8 mouse cellular contexts compared by ENCODE assay signal in the genomic region with DNA sequence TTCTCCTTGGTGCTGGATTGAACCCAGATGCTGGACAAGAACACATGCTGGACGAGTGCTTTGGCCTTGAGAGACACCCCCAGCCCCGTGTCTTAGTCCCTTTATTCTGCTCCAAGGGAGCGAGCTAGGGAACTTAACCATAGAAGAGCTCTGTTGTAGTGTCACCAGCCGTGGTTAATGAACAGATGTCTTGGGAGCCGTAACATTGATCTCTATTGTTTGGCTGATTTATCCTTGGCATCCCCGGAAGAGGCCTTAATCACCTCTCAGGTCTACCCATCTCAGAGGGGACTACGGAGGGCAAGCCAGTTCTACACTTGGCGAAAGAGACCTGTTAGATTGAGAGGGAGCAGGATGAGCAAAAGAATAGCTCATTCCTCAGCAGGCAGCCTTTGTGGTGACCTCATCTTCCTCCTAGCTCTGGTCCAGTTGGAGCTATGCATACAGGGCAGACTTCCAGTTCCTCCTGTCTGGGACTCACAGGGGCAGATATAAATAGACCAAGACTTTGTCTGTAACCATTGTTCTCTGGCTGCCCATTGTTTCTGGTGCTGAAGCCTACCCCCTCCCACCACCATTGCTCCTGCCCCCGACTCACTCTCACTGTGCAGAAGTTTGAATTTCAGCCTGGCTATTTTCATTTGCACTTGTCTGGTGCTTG.
DNase-seq lines count a peak whose midpoint lies in the region; ATAC-seq and TF ChIP-seq lines count a peak whose summit lies in the region.

No protein-coding gene starts in this region.

- no peak for TF ChIP-seq POLR2A in thymus, adult 2 months (IDR thresholded peaks at IDR 0.05; ENCODE audit: control insufficient read depth, extremely low read depth, insufficient read depth, low read length, poor library complexity)
- TF ChIP-seq POLR2A in limb, embryonic 14.5 days (IDR thresholded peaks at IDR 0.05; ENCODE audit: borderline replicate concordance, extremely low read depth, insufficient read depth, insufficient read length) = no peak

- no peak overlapping the region for H3K9ac ChIP-seq in limb, embryonic 14.5 days (ENCODE audit: low read depth, low read length, severe bottlenecking)

- 80% methylated on average over 9 of the region's 9 CpGs for WGBS in thymus, adult 2 months
- WGBS in limb, embryonic 14.5 days = 63% methylated on average over 9 of the region's 9 CpGs

- no peaks in the 10 kb centered on the region for H3K9me3 ChIP-seq in limb, embryonic 14.5 days (ENCODE audit: control insufficient read depth, low read length)

- DNase-seq in thymus, adult 2 months = no peak
- DNase-seq in thymus, postnatal 36 days = no peak
- peak; percentile 33 for DNase-seq in embryo, embryonic 9.5 days (ENCODE audit: extremely low spot score)
- peak; percentile 65 to 73 for DNase-seq in heart, postnatal 14 days
- peak; percentile 70 for DNase-seq in limb, embryonic 14.5 days (ENCODE audit: low spot score)
- DNase-seq in retina, embryonic 14.5 days (ENCODE audit: low spot score) = peak; percentile 74
- no peak for DNase-seq in spleen, postnatal 14 days (ENCODE audit: low spot score in 2 of 2)
- DNase-seq in spleen, adult 18-20 months = no peak

- TF ChIP-seq CTCF in thymus, adult 2 months (IDR thresholded peaks at IDR 0.05; ENCODE audit: borderline replicate concordance, control insufficient read depth, extremely low read depth, insufficient read depth, low read length, poor library complexity) = no peak

- H3K27me3 ChIP-seq in thymus, adult 2 months (ENCODE audit: control insufficient read depth, insufficient read depth, low read length) = no peaks in the 10 kb centered on the region
- H3K27me3 ChIP-seq in limb, embryonic 14.5 days (ENCODE audit: control insufficient read depth, insufficient read depth, low read length) = no peaks in the 10 kb centered on the region

- no peak overlapping the region for H3K4me2 ChIP-seq in limb, embryonic 14.5 days (replicated peaks; ENCODE audit: low read depth, low read length, severe bottlenecking)

- ATAC-seq in limb, embryonic 14.5 days (ENCODE audit: low FRiP score, low read depth) = no peak

- peak overlapping the region; percentile 86 for H3K27ac ChIP-seq in thymus, adult 2 months (ENCODE audit: control insufficient read depth, insufficient read depth, low read length)
- H3K27ac ChIP-seq in limb, embryonic 14.5 days (replicated peaks; ENCODE audit: low read depth, low read length) = no peak overlapping the region; the same call in 1 of the 2 replicates

- no peak overlapping the region for H3K4me3 ChIP-seq in thymus, adult 2 months (ENCODE audit: control insufficient read depth, insufficient read depth, low read length)
- H3K4me3 ChIP-seq in limb, embryonic 14.5 days (replicated peaks; ENCODE audit: low read length) = no peak overlapping the region

- intact Hi-C loops in heart, postnatal 14 days (cut with DNase I) = loop anchor here (5.0 kb wide), 1 partner anchor 124 kb away; no protein-coding TSS in a partner anchor

- peaks cover 57% of the 10 kb centered on the region for H3K36me3 ChIP-seq in thymus, adult 2 months (ENCODE audit: control insufficient read depth, insufficient read depth, low read length)
- no peaks in the 10 kb centered on the region for H3K36me3 ChIP-seq in limb, embryonic 14.5 days (ENCODE audit: control insufficient read depth, insufficient read depth, low read length)

- peaks cover 72% of the 10 kb centered on the region for H3K4me1 ChIP-seq in thymus, adult 2 months (replicated peaks; ENCODE audit: control insufficient read depth, insufficient read depth, low read length)
- peaks cover 97% of the 10 kb centered on the region for H3K4me1 ChIP-seq in limb, embryonic 14.5 days (ENCODE audit: control insufficient read depth, insufficient read depth, low read length)

Comparison
In these comparisons a context has a peak if more than half of its experiments do, and no peak if none do; other contexts are left out.
1. DNase-seq: peak in embryo, embryonic 9.5 days (single experiment), heart, postnatal 14 days (2 of 2), limb, embryonic 14.5 days (single experiment) and retina, embryonic 14.5 days (single experiment); none in thymus, adult 2 months (single experiment), thymus, postnatal 36 days (0 of 2), spleen, postnatal 14 days (0 of 2) and spleen, adult 18-20 months (0 of 2).